Mouse (Mus musculus): ENCODE results near the gene Tmem177.
A peak's percentile ranks its signal among the peaks of the same experiment; 100 is the strongest.

Tmem177 gene

DNA sequence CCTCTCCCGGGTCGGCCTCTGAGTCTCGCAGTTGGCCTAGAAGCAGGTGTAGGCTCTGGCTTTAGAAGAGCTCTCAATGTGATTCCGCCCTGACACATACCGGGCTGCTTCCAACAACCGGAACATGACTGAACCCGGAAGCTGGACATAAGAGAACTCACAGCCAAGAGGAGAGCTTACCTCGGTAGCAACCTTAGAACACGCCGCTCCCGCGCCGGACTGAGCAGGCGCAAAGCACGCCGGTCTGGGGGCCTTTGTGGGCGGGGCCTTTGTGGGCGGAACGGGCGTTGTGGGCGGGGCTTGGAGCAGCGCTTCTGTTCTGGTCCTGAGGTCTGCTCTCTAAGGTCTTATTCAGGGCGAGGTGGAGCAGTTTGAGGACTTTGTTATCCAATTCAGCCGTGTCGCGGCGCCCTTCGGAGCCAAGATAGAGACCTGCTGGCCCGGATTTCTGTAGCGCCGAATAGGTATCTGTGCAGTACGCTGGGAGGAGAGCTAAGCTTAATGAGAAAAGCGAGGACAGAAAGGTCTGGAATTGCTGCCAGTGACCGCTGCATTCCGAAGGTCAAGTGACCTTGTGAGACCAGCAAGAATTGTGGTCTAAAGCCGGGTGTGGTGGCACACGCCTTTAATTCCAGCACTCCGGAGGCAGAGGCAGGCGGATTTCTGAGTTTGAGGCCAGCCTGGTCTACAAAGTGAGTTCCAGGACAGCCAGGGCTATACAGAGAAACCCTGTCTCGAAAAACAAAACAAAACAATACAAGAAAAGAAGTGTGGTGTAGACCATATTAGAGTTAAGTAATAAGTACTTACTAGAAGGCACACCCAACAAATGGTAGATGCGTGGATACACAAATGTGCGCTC, at the start of gene Tmem177:
Gene Tmem177 (minus strand): TSS at position 256 of the 862 bp plus-strand sequence.
- DNase-seq (ENCODE audit: low spot score in 2 of 2): peak; percentile 96 to 97

DNA sequence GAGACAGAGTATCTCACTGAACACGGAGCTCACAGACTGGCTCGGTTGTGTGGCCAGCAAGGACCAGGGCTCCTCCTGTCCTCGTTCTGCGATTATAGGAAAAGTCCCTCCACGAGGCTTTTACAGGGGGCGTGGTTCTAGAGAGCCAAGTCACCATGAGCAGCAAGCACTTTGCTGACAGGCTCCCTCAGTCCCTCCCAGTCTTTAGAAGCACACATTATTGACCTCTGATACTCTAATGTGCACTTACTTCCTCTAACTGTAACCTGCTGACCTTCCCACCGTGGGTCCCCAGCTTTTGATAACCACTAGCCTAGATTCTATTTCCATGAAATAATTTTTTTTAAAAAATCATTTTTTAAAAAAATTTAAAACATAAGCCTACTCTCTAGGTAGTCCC, 46.9 kb upstream of the Tmem177 start:
- no peak for DNase-seq (ENCODE audit: low spot score in 2 of 2)

DNA sequence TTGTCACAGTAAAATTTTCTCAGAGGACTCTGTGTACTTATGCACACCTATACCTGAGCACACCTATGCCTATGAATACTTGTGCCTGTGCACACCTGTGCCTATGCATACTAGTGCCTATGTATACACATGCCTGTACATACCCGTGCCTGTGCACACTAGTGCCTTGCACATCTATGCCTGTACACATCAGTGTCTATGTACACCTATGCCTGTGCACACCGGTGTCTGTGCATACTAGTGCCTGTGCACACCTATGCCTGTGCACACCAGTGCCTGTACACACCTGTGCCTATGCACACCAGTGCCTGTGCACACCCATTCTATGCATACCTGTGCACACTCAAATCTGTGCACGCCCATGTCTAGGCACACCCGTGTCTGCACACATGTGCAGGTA, 46.5 kb upstream of the Tmem177 start:
- no peak for DNase-seq (ENCODE audit: low spot score in 2 of 2)

DNA sequence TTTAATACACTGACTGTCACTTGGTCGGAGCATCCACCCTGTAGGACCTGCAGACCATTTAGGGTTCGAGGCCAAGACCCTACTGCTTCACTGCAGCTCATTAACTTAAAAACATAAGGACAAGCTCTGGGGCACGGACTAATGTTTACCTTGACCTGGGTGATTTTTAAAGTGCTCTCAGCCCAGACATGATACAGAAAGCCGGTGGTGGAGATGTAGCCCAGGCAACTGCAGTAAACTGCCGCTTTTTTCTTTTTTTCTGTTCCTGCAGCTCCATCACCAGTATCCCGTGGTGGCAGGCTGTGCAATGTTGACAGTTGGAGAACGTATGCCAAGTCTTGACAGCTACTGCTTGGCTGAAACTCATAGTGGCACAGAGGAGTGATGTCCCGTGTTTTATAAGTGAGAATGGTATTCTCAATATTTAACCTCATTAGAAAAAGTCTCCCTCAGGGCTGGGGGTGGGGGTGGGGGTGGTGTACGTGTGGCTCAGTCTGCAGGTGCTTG, 44.8 kb upstream of the Tmem177 start:
- no peak for DNase-seq (ENCODE audit: low spot score in 2 of 2)

DNA sequence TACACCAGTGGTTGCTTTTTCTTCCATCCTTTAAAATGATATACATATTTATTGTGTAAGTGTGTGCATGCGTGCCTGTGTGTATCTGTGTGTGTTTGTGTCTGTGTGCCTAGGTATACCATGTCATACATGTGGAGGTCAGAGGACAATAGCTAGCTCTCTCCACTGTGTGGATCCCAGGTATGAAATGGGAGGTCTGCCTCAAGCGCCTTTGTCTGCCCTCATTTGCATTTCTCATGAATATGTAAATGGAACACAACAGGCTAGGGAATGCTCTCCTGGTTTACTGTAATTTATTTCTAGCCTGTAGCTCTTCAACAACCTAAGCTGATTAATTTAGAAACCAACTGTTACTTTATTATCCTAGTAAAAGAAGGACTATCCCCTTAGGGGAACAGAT, 41.7 kb upstream of the Tmem177 start:
- no peak for DNase-seq (ENCODE audit: low spot score in 2 of 2)

DNA sequence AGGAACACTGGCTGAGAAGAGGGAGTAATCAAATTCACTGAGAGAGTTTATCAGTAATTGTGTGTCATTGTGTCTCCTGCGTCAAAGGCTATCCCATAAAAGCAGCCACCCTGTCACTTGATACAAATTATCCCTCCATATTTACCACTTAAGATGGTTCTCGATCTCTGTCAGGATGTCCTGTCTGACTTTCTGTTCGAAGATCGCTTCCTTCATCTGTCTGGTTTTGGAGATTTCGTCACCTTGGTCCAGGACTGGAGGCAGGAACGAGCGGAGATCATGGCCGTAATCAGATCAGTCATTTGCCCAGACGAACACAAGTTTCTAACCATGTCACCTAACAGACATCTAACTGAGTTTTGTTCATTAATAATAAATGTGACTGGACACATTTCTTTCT, 40.4 kb upstream of the Tmem177 start:
- DNase-seq (ENCODE audit: low spot score in 2 of 2): no peak

DNA sequence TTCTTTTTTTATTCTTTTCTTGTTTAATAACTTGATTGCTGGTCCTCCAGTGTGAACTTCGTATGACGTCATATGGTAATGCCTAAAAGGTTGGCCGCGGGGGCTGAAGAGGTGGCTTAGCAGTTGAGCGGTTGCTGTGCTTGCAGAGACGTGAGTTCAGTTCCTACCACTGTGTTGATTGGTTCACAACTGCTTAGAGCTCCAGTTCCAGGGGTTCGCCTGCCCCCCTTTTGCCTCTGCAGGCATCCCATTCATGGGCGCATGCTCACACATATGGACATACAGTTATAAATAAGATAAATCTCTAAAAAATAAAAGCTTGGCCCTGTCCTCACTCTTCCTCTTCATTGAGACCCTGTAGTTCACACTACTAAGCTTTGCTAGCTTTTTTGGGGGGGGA, 37.1 kb upstream of the Tmem177 start:
- no peak for DNase-seq (ENCODE audit: low spot score in 2 of 2)

DNA sequence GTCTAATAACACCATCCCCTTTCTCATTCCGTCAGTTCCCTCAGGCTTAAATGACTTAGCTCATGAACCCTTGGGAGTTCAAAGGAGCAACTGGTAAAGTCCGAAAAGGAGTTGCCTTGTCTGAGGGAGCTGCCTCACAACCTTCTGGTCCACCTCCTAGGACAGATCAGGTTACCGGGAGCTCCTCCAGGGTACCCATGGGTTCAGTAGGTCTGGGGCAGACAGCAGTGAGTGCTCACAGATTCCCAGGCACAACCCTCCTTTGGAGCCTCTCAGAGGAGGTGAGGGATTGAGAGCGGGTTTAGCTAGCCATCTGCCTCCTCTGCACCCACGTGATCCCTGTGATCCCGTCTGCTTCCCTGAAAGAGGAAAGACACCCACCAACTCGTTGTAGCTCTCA, 23.9 kb upstream of the Tmem177 start:
- DNase-seq (ENCODE audit: low spot score in 2 of 2): no peak

DNA sequence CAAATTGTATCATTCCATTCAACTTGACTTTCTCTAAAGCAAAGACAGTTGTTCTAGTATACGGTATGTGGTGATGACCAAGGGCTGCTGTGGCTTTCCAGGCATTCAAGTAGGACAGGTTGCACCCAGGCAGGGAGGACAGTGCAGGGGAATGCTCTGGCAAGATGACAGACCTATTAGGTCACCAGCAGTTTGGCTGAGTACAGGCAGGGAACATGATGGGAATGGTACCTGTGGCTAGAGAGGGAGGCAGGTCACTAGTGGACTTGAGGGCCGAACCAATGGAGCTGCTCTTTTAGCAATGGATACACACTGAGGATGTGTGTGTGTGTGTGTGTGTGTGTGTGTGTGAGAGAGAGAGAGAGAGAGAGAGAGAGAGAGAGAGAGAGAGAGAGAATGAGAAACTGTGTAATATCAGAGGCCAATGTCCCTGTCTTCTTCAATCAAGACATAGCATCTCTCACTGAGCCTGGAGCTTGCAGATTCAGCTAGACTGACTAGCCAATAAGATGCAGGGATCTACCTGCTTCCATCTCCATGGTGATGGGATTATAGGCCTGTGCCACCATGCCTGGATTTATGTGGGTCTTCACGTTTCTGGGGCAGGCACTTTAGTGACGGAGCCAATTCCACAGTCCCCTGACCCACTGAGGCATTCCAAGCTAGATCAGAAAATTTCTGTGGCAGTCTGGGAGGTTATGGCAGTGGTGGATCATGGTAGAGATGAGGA, 18.6 kb upstream of the Tmem177 start:
- no peak for DNase-seq (ENCODE audit: low spot score in 2 of 2)

DNA sequence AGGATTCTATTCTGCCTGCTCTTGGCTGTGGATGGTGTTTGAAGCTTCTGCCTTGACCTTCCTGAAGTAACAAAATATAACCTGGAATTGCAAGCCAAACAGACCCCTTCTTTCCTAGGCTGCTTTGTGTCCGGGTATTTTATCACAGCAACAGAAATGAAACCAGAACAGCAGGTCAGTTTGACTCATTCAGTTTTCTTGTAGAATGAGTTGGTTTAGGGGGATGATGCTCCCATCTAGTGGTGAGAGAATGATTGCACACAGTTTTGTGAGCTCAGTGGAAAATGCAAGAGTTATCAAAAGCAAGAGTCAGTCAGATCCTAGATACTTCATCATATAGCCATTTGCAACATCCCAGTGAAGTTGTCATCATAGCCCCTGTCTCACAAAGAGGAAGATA, 16.7 kb upstream of the Tmem177 start:
- no peak for DNase-seq (ENCODE audit: low spot score in 2 of 2)

DNA sequence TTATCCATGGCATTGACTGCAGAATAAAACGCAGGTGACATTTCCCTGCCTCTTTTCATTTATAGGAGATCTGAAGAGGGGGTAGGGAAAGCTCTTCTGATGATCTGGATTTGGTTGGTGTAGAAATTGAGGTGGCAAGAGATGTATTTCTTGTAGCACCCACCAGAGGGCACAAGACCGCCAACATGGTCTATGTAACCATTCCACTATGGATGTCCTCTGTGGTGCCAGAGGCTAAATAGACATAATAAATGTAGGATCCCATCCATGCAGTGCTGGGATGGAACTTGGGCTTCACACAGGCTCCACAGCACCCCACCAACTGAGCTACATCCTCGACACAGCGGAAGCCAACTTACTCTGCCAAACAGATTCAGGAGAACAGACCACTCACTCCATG, 6.3 kb upstream of the Tmem177 start:
- DNase-seq (ENCODE audit: low spot score in 2 of 2): peak in 1 of 2 experiments; percentile 14

DNA sequence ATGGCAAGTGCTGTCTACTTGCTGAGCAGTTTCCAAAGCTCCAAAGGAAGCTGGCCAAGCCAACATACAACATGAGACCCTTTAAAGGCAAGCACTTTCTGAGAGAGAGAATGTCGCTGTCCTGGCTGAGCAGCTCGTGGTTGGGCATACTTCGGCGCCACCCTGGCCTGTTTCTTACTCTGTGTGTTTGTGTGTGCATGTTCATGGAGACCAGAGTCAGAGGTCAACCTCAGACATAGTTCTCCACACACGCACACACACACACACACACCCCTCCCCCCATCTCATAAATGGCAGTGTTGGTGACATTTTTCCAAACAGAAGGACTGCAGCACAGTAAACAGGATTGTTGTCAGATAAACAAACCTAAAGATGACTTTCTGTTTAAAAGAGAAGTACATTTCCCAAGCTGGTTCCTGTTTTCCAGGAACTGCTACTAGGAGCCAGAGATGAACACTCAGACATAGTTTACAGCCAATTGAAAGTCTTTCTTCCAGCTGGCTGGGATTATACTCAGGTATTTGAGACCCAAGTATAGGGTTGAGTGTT, 3.9 kb upstream of the Tmem177 start:
- DNase-seq (ENCODE audit: low spot score in 2 of 2): no peak

DNA sequence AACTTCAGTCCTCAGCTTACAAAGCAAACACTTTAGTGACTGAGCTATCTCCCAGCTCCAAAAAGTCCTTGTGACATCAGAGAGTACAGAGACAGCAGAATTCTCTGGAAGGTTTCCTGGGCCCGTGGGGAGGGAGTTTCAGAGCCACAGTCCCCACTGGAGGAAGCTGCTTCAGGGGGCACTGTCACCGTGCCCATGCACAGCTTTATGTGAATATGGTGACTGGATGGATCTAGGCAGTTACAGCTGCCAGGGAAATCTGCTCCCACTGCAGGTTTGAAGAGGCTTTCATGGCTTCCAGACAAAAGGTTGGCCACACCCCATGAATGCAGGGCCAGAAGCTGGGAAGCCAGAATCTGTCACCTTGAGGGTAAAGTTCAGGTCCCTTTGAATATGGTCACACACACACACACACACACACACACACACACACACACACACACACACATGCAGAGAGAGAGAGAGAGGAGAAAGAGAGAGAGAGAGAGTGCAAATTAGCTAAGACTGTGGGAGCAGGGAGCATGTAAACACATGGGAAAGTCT, 5.7 kb downstream of the Tmem177 start:
- no peak for DNase-seq (ENCODE audit: low spot score in 2 of 2)

DNA sequence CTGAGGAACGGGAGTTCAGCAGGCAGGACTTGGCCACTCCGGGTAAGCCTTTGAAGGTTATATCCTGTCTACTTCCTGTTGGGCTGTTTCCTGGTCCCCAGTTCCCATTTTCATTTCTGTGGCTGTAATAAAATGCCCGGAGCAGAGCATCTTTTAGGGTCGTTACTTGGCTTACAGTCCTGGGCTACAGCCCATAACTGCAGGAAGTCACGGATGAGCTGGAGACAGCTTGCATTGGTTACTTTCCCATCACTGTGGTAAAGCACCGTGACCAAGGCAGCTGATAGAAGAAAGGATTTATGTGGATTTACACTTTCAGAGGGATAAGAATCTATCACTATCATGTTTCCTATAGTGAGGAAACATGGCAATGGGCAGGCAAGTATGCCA, 9.8 kb downstream of the Tmem177 start:
- DNase-seq (ENCODE audit: low spot score in 2 of 2): no peak

DNA sequence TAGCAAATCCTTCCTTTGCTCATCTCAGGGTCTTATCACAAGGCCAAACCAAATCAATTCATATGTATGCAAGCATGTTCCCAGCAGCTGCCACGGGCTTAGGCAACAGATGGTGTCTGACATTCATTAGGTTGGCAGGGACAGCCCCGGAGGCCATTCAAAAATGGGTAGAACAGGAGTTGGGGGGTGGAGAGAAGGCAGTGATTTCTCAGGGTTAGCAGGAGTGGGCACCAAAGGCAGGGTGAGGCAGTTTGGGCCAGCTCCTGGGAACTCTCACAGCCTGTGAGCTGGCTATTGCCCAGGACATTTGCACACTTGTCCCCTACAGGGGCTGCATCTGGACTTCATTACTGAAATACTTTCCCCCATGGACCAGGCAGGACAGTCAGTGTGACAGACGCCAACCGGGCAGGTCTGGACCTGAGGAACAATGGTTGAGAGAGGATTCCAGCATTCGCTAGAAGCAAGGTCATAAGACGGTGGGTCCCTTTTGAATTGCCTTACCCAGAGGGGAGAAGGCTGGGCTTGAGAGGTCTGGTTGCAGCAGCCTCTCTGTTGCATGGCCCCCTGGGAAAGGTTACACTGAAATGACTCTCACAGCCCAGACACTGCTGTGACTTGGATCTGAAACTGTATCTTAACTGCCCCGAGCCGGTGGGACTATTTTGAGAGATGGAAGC, 10.3 kb downstream of the Tmem177 start:
- DNase-seq (ENCODE audit: low spot score in 2 of 2): no peak

DNA sequence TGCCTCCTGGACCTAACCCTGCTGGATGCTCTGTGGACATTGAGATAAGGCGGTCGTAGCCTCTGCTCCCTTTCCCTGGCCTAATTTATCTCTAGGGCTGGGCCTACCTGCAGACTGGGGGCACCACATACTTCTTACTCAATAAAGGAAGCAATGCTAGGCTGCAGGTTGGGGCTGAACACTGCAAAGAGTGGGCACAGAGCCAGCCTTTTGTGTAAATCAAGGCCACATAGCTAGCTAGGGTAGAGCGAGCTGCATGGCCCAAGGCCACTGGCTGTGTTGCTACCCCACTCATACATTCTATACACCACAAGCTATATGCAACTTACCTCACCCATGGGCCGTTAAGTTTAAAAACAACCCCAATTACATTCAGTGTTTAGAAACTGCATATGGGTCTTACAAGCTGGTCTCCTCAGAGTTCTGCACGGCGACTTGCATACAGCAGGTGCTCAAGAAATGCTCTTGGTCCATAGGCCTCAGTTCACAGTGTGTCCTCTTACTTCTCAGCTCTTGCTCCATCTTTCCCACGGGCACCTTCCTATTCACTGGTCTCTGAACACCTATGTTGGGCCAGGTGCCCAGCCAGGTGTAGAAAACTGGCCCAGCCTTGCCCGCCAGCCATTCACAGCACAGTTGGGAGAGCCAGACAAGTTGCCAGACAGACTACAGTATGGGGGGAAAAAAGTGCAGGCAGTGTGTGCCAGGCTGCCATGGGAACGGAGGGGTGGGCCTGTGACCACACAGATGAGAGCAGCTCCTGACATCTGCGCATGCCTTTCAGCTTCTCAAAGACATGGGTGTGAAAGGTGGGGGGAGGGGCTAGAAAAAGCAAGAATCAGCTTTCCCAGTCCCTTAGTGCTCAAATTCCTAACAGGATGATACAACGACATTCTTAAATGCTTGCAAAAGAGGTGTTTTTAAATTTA, 13.5 kb downstream of the Tmem177 start:
- DNase-seq (ENCODE audit: low spot score in 2 of 2): no peak

DNA sequence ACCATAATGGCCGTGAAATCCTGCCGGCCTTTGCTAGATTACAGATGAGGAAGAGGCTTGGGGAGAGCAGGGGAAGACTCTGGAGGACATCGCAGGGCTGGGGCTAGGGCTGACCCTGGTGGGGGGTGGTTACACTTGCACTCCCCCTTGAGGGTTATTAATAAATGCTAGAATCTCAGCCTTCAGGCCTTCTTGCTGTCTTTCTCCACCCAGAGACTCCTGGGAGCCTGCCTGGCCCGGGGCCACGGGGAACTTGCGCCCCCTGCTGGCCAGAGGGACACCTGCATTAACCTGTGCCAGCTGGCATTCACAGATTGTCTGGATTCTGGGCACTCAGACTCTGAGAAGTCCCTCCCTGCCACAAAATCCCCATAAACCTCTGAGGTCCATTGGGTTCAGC, 18.1 kb downstream of the Tmem177 start:
- DNase-seq (ENCODE audit: low spot score in 2 of 2): peak; percentile 36 to 56

DNA sequence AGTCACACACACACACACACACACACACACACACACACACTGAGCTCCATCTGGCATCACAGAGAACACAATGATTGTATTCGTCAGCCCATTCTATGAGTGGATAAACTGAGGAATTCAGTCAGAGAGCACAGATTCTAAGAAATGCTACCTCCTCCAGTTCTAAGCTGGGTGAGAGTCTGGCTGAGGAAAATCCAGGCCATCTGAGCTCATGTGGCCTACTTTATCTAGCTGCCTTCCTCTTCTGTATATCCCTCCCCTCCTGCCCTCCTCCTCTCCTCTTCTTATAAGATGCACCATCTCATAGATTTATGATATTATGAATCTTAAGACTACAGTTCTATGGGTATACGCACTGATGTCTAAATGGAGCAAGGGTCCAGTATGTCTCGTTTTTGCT, 19.4 kb downstream of the Tmem177 start:
- no peak for DNase-seq (ENCODE audit: low spot score in 2 of 2)

DNA sequence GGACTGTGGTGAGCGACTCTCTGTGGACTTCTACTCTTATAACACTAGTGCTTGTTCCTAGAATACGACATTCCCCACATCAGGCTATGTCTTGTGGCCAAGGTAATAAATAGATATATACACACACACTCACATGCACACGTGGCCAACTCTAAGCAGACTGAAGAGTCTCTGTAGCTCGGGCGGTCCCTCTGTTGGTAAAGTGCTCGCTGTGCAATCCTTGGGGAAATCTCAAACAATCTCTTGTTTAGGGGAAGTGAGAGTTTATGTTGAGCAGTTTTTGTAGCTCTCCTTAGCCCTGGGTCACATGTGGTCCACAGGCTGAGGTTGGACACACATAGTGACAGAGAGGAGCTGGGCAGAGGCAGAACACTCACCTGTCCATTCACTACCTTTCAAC, 20.1 kb downstream of the Tmem177 start:
- DNase-seq (ENCODE audit: low spot score in 2 of 2): no peak

DNA sequence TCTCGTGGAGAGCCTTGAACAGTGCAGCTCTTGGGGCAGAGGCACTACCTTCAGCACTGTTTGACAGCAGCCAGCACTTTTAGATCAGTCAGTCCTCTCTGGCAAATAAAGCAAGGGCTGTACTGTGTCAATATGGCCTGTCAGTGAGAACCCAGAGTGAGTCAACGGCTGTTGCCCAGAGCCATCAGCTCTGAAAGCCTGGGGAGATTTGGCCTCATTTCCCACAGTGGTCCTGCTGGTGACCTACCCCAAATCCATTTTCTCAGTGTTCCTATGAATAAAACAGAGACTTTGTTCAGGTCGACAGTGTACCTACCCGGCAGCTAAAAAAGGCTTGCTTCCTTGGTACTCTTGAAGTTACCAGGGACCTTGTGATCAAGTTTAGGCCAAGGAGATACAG, 21.1 kb downstream of the Tmem177 start:
- DNase-seq (ENCODE audit: low spot score in 2 of 2): no peak

DNA sequence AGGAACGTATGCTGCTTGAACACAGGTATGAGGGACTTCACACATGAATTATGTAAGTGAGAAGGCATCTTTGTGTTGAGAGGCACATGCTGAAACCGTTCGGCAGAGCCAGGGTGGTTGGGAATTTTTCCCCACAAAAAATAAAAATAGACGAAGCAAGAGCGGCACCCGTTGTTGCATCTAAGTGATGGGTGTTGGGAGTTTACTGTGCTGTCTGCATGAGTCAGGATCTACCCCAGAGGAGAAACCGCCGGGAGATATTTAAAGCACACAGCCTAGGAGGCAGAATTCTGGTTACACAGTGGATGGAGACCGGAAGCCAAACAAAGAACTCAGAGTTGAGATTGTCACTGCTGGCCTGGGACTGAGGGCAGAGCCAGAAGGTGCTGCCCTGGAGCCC, 21.9 kb downstream of the Tmem177 start:
- DNase-seq (ENCODE audit: low spot score in 2 of 2): no peak
